In genomic region chr15:78996663-78997062, GRCm38 (mm10) we compare ENCODE assay signal across 25 mouse cellular contexts. TPM values are rescaled to one million over a fixed set of nuclear protein-coding genes. Genes with fewer than 3 reads are reported as not detected.
DNase-seq lines count a peak whose midpoint lies in the region; ATAC-seq and TF ChIP-seq lines count a peak whose summit lies in the region.
"Had no signal": no experiment of that assay in that cellular context is flagged by ENCODE, and none has a peak within 500 bp of the region (broad histone marks: within the 10 kb centered on the region; RNA-seq: fewer than 3 reads in every experiment).

No protein-coding gene starts in this region.

- no peak overlapping the region for H3K4me3 ChIP-seq in liver, adult 2 months (ENCODE audit: insufficient read depth, low read depth, low read length)
- H3K4me3 ChIP-seq in liver, embryonic 16.5 days (ENCODE audit: low read depth, low read length), result no peak overlapping the region
- H3K4me3 ChIP-seq: embryonic facial prominence, embryonic 12.5 days; layer of hippocampus, adult 2 months; neural tube, embryonic 12.5 days had no signal

- ATAC-seq in liver, embryonic 16.5 days (ENCODE audit: low read depth), result peak; percentile 46; the same call in 1 of the 2 replicates
- no peak for ATAC-seq in cerebellum, adult (ENCODE audit: insufficient number of reproducible peaks, low FRiP score, low TSS enrichment)
- no peak for ATAC-seq in erythroblast, adult 5-6 weeks (replicated peaks; ENCODE audit: low FRiP score, poor library complexity, severe bottlenecking)
- ATAC-seq: intestine, postnatal 0 days had no signal

- TF ChIP-seq POLR2A in liver, adult 2 months (IDR thresholded peaks at IDR 0.05; ENCODE audit: extremely low read depth, insufficient read depth, low read length), result no peak

- peaks cover 11% of the 10 kb centered on the region for H3K4me1 ChIP-seq in liver, adult 2 months (ENCODE audit: control insufficient read depth, insufficient read depth, low read length)
- peaks cover 9% of the 10 kb centered on the region for H3K4me1 ChIP-seq in liver, embryonic 16.5 days (ENCODE audit: control insufficient read depth, low read depth, low read length)
- H3K4me1 ChIP-seq: neural tube, embryonic 12.5 days had no signal

- no peak overlapping the region for H3K9ac ChIP-seq in liver, adult 2 months (ENCODE audit: low read depth, low read length)
- H3K9ac ChIP-seq in liver, embryonic 16.5 days (ENCODE audit: low read depth, low read length), result no peak overlapping the region
- H3K9ac ChIP-seq: embryonic facial prominence, embryonic 12.5 days; hindbrain, embryonic 14.5 days; neural tube, embryonic 12.5 days had no signal

- H3K79me2 ChIP-seq in liver, adult 2 months (ENCODE audit: control insufficient read depth, insufficient read depth, low read length), result no peaks in the 10 kb centered on the region

- H3K36me3 ChIP-seq in liver, adult 2 months (ENCODE audit: control insufficient read depth, insufficient read depth, low read length), result peaks cover 4% of the 10 kb centered on the region; the same call in 1 of the 2 replicates
- H3K36me3 ChIP-seq in liver, embryonic 16.5 days (ENCODE audit: control insufficient read depth, insufficient read depth), result peaks cover 37% of the 10 kb centered on the region

- H3K4me2 ChIP-seq in liver, embryonic 16.5 days (ENCODE audit: low read depth, low read length), result no peak overlapping the region
- H3K4me2 ChIP-seq: embryonic facial prominence, embryonic 12.5 days; hindbrain, embryonic 14.5 days; midbrain, embryonic 11.5 days; neural tube, embryonic 12.5 days had no signal

- peak; percentile 67 for DNase-seq in liver, adult 2 months (ENCODE audit: extremely low read depth, low read depth, low spot score)
- DNase-seq in liver, result no peak
- peak; percentile 10 to 25 for DNase-seq in B cell, adult 2 months
- peak; percentile 48 for DNase-seq in thymus, postnatal 0 days (ENCODE audit: low spot score)
- no peak for DNase-seq in spleen, adult 18-20 months
- DNase-seq: adrenal gland, postnatal 10 days; cerebellum, adult 18-20 months; gastrocnemius, postnatal 10 days; heart, postnatal 10 days; right cerebral cortex, postnatal 14 days had no signal

- no peaks in the 10 kb centered on the region for H3K9me3 ChIP-seq in liver, embryonic 16.5 days (replicated peaks; ENCODE audit: control insufficient read depth, low read length)
- H3K9me3 ChIP-seq: embryonic facial prominence, embryonic 12.5 days; G1E; neural tube, embryonic 12.5 days had no signal

- no peaks in the 10 kb centered on the region for H3K27me3 ChIP-seq in liver, adult 2 months (ENCODE audit: control insufficient read depth, insufficient read depth, low read length)
- no peaks in the 10 kb centered on the region for H3K27me3 ChIP-seq in liver, embryonic 16.5 days (ENCODE audit: control insufficient read depth, insufficient read depth, low read depth, low read length)
- H3K27me3 ChIP-seq: embryonic facial prominence, embryonic 12.5 days; neural tube, embryonic 12.5 days had no signal

- TF ChIP-seq CTCF in liver, adult 2 months (IDR thresholded peaks at IDR 0.05; ENCODE audit: low read depth, low read length), result no peak

- peak overlapping the region; percentile 62 for H3K27ac ChIP-seq in liver, adult 2 months (replicated peaks; ENCODE audit: insufficient read depth, low read depth, low read length)
- 0 out of 2 replicates have a peak overlapping the region, but pooled peaks have one; percentile 47 for H3K27ac ChIP-seq in liver, embryonic 16.5 days (ENCODE audit: low read length)
- H3K27ac ChIP-seq: embryonic facial prominence, embryonic 12.5 days; hindbrain, embryonic 14.5 days; kidney, postnatal 0 days; layer of hippocampus, adult 2 months; neural tube, embryonic 12.5 days had no signal

- WGBS in liver, adult 2 months, result 48% methylated on average over 3 of the region's 3 CpGs
- 59% methylated on average over 3 of the region's 3 CpGs for WGBS in liver, embryonic 16.5 days (ENCODE audit: insufficient replicate concordance)

RNA-seq across cellular contexts. Expression of gene H1f0, which starts 31.6 kb away (rescaled TPM):
- 64.2 and 82.1 TPM in 2 replicates for total RNA-seq in liver, adult 2 months (2014; rRNA removed)
- 68.0 and 79.0 TPM in 2 replicates for polyA plus RNA-seq in liver, adult 2 months (2012; rRNA removed)
- 134 and 136 TPM in 2 replicates for polyA plus RNA-seq in liver, embryonic 16.5 days (2015; fragmentation: Nextera tagmentation; extraction: Ambion mirVana)
- 303 and 311 TPM in 2 replicates for polyA plus RNA-seq in thymus, postnatal 0 days (2015; fragmentation: Nextera tagmentation; extraction: Ambion mirVana)
- 6.5 and 8.6 TPM in 2 replicates for total RNA-seq in erythroblast, adult 5-6 weeks (2015; ENCODE audit: low replicate concordance)
- total RNA-seq in erythroblast, adult 5-6 weeks (2017; ENCODE audit: low replicate concordance), result 8.2 and 20.5 TPM in 2 replicates

RNA-seq across cellular contexts. Expression of gene Galr3, which starts 45.0 kb away (rescaled TPM):
- not detected in 2 replicates for total RNA-seq in liver, adult 2 months (2014; rRNA removed)
- 0.09 TPM in 1 of 2 replicates, not detected in the other for polyA plus RNA-seq in liver, adult 2 months (2012; rRNA removed)
- polyA plus RNA-seq in liver, embryonic 16.5 days (2015; fragmentation: Nextera tagmentation; extraction: Ambion mirVana), result 0.20 TPM in 1 of 2 replicates, not detected in the other
- polyA plus RNA-seq in thymus, postnatal 0 days (2015; fragmentation: Nextera tagmentation; extraction: Ambion mirVana), result 0.14 and 0.21 TPM in 2 replicates
- not detected in 2 replicates for total RNA-seq in erythroblast, adult 5-6 weeks (2015; ENCODE audit: low replicate concordance)
- total RNA-seq in erythroblast, adult 5-6 weeks (2017; ENCODE audit: low replicate concordance), result not detected in 2 replicates
- total RNA-seq: G1E; heart, postnatal 10 days; monocyte, adult 5-6 weeks had no signal
- polyA plus RNA-seq: embryonic facial prominence, embryonic 12.5 days; G1E; hindbrain, embryonic 14.5 days; limb, embryonic 11.5 days; lung, embryonic 16.5 days; midbrain, embryonic 11.5 days; neural tube, embryonic 12.5 days; testis, adult 2 months had no signal

RNA-seq across cellular contexts. Expression of gene Triobp, which starts 49.1 kb away (rescaled TPM):
- total RNA-seq in liver, adult 2 months (2014; rRNA removed), result 11.9 and 14.3 TPM in 2 replicates
- 19.9 and 24.3 TPM in 2 replicates for polyA plus RNA-seq in liver, adult 2 months (2012; rRNA removed)
- polyA plus RNA-seq in liver, embryonic 16.5 days (2015; fragmentation: Nextera tagmentation; extraction: Ambion mirVana), result 18.0 and 20.8 TPM in 2 replicates
- polyA plus RNA-seq in thymus, postnatal 0 days (2015; fragmentation: Nextera tagmentation; extraction: Ambion mirVana), result 16.3 and 18.0 TPM in 2 replicates
- total RNA-seq in erythroblast, adult 5-6 weeks (2015; ENCODE audit: low replicate concordance), result 42.6 and 43.6 TPM in 2 replicates
- total RNA-seq in erythroblast, adult 5-6 weeks (2017; ENCODE audit: low replicate concordance), result 16.3 and 20.9 TPM in 2 replicates

Comparison
In these comparisons a context has a peak if more than half of its experiments do, and no peak if none do; other contexts are left out.
1. DNase-seq: peak in liver, adult 2 months (single experiment), B cell, adult 2 months (2 of 2) and thymus, postnatal 0 days (single experiment); none in liver (single experiment) and spleen, adult 18-20 months (0 of 2).